Mouse (Mus musculus) cerebellum, postnatal 4 days (tissue): ENCODE data around the gene Olfr1062.
"Not testable (repeated sequence)": the region's sequence is repeated elsewhere in the genome, so short reads cannot be mapped to it uniquely, and the experiment has no call there.

ENCODE experiments used
- DNase-seq, 2 experiments: peaks; one replicate each; pipeline ENCODE4 v3.0.0; 2022; ENCODE audit warnings: low spot score in 2 of 2, mixed read lengths in 1 of 2

Gene Olfr1062

DNA sequence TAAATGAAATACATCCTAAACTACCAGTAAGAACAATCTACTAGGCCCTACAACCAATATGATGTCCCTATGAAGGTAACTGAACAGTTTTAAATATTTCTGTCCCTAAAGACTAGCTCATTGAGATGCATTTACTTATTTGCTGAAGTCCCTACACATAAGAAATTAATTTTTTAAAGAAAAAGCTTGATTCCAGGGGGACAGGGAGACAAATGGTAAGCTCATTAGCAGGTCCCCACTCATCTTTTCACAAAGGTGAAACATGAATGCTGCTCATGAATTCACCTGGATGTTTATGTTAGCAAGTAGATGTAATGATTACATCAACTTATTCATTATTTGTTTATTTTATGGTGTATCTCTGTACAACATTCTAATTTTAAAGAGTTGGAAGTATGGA lies at the start of gene Olfr1062:
Gene Olfr1062, minus strand, starts transcription at position 101 of the 400 bp plus-strand sequence.
- DNase-seq, result not testable (repeated sequence)

DNA sequence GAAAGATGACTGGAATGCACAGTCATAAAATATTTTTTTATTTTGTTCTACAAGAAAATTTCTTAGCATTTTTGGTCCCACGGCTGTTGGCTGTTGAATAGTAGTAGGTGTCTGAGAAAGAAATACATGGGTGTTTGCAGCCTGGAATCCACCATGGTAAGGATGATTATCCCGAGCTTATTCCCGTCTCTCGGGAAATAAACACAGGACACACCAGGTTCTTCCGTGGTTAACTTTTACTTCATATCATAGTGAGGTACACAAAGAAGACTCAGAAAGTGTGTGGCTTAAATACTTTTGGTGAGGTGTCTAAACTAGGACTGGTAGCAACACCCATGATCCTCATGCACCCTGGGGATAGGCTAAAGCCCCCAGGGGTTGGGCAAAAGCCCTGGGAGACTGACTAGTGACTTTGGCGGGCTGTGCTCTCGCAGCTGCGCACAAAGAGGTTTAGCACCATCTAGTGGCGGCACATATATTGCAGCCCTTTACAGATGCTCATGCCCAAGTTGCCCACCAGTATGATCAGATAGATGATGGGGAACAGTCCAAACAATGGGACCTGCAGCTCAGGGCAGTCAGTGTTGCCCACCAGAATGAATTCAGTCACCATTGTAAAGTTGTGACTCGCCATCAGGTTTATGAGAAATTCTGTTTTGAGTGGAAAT lies 38.0 kb upstream of the Olfr1062 start:
- peak in 1 of 2 experiments; percentile 47 for DNase-seq

DNA sequence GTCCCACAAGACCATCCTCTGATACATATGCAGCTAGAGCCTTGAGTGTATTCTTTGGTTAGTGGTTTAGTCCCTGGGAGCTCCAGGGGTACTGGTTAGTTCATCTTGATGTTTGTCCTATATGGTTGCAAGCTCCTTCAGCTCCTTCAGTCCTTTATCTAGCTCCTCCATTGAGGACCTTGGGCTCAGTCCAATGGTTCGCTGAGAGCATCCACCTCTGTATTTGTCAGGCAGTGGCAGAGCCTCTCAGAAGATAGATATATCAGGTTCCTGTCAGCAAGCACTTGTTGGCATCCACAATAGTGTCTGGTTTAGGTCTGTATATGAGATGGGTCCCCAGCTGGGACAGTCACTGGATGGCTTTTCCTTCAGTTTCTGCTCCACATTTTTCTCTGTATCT lies 33.9 kb upstream of the Olfr1062 start:
- no peak for DNase-seq

DNA sequence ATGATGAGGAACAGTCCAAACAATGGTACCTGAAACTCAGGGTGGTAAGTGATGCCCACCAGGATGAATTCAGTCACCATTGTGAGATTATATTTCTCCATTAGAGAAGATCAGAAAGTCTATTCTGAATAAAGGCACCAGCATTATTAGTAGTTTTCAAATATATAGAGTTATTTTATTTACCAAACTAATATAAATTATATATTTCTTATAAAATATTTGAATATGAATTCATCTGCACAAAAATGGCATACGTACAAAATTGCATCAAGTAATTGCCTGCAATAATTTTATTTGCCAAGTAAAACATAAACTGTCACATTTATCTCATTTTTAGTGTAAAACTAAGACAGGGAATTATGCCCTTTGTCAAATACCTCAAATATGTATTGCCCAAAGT lies 29.6 kb upstream of the Olfr1062 start, which contains the start of gene Olfr1066:
Gene Olfr1066, minus strand, starts transcription at position 101 of the 400 bp plus-strand sequence.
- DNase-seq, result no peak

DNA sequence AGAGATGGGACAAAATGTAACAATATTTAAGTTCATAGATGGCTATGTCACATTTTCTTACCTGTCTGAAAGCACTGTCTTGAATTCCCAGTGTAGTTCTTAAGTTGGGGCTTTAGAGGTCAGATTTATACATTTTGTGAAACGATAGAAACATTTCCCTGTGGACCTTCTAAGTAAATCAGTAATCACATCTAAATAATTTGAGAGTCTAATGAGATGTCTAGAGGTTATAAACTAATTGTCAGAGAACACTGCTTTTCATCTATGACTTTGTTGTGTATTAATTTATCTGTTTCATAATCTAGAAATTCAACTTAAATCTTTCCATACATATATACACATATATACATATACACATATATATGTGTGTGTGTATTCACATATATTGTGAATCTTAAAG lies 23.9 kb upstream of the Olfr1062 start, which contains the start of gene Olfr1065:
Gene Olfr1065, minus strand, starts transcription at position 101 of the 400 bp plus-strand sequence.
- not testable (repeated sequence) for DNase-seq

DNA sequence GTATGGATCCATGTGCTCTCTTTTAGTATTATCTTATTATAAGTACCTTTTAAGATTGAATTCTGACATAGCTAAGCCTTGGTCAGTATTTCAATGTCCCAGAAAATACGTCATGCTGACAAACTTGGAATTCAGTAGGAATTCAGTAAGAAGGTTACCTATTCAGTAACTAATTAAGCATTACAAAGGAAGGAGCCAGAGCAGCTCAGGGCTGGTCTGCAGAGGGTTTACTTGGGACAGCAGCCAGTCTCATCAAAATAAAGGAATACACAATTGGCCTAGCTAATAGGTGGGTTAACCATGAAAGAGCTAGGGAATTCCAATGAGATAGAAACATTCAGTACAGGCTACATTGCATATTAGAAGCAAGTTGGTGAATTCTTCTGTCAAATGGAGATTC lies 15.6 kb upstream of the Olfr1062 start:
- not testable (repeated sequence) for DNase-seq

DNA sequence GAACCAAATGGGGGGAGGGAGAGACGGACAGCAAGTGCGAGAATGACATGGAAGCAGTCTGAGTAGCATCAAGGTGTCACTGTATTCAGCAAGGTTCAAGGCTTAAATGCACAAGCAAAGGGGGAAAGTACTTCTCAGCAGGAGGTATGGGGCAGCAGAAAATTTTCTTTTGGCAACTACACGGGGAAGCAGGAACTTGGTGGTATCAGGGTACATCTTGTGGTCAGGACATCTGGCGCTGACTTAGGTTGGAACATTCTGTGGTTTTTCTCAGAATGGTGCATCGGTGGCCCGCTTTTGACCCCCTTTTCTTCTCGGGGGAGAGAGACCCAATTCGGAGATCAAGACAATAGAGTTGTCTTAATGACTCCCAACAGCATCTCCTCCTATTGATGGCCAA lies 2.0 kb upstream of the Olfr1062 start:
- DNase-seq, result not testable (repeated sequence)

DNA sequence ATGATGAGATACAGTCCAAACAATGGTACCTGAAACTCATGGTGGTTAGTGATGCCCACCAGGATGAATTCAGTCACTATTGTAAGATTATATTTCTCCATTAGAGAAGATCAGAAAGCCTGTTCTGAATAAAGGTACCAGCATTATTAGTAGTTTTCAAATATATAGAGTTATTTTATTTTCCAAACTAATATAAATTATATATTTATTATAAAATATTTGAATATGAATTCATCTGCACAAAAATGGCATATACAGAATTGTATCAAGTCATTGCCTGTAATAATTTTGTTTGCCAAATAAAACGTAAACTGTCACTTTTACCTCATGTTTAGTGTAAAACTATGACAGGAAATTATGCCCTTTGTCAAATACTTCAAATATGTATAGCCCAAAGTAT lies 12.6 kb downstream of the Olfr1062 start, which contains the start of gene Olfr1061:
Gene Olfr1061, minus strand, starts transcription at position 101 of the 400 bp plus-strand sequence.
- DNase-seq, result no peak

DNA sequence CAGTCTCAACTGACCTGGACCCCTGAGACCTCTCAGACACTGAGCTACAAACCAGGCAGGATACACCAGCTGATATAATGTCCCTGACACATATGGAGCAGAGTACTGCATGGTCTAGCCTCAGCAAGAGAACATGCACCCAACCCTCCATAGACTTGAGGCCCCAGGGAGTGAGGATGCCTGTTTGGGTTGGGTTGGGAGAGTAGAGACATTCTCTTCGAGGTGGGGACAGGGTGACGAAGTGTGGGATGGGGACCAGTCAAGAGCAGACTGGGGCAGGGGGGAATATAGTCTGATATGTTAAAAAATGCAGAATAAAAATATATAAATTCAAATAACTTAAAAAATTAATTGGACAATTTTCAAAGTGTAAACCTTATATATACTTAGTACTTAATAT lies 31.4 kb downstream of the Olfr1062 start:
- DNase-seq, result no peak

DNA sequence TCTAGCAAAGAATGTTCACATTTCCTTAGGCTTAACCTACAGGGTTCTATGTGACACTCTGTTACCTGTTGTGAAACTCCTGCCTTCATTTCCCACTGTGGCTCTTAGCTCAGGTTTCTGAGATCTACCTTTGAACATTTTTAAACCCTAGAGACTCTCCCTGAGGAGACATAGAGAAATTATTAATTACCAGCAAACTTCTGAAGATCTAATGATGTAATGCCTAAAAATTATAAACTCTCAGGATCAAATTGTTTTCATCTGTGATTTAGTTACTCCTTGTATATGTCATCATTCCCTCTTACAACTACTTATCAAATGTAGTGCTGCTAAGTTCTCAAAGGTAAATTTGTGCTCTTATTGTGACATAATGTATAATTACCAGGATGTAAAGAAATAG lies 38.1 kb downstream of the Olfr1062 start, which contains the start of gene Olfr1058:
Gene Olfr1058, minus strand, starts transcription at position 101 of the 400 bp plus-strand sequence.
- DNase-seq, result not testable (repeated sequence)

DNA sequence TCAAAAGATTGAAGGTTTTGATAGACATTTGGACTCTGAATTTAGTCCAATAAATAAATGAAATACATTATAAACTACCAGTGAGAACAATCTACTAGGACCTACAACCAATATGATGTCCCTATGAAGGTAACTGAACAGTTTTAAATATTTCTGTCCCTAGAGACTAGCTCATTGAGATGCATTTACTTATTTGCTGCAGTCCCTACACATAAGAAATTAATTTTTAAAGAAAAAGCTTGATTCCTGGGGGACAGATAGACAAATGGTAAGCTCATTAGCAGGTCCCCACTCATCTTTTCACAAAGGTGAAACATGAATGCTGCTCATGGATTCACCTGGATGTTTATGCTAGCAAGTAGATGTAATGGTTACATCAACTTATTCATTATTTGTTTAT lies 48.3 kb downstream of the Olfr1062 start, which contains the start of gene Olfr1057:
Gene Olfr1057, minus strand, starts transcription at position 101 of the 400 bp plus-strand sequence.
- no peak for DNase-seq
